Mouse (Mus musculus) telencephalon, adult 2 months (tissue): Measurements from ENCODE around the gene Gpbar1.

Source experiments
- DNase-seq: peaks from one replicate; pipeline ENCODE4 v3.0.0-alpha.2; 2011; ENCODE audit warnings: low read depth, low spot score

Gpbar1 gene

DNA sequence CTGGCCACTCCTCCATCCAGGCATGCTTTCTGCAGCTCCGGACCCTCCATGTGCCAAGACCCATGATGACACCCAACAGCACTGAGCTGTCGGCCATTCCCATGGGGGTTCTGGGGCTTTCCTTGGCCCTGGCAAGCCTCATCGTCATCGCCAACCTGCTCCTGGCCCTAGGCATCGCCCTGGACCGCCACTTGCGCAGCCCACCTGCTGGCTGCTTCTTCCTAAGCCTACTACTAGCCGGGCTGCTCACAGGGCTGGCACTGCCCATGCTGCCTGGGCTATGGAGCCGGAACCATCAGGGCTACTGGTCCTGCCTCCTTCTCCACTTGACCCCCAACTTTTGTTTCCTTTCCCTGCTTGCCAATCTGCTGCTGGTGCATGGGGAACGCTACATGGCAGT is at the start of gene Gpbar1:
Gpbar1 (plus strand) TSS at position 13 of the 400 bp plus-strand sequence.
- DNase-seq = no peak

- no peak for DNase-seq
These were observed 48.4 kb upstream of the Gpbar1 start for GRCm38 (mm10) chr1:74229942-74230341.

GRCm38 (mm10) chr1:74230992-74231391 is 47.4 kb upstream of the Gpbar1 start:
- DNase-seq = no peak

GRCm38 (mm10) chr1:74235938-74236589 is 42.3 kb upstream of the Gpbar1 start, which contains the start of gene Arpc2:
Arpc2 (plus strand) TSS chr1:74236084.
- DNase-seq = peak; percentile 90

- DNase-seq = no peak
These were observed 41.6 kb upstream of the Gpbar1 start for GRCm38 (mm10) chr1:74236590-74237317.

DNA sequence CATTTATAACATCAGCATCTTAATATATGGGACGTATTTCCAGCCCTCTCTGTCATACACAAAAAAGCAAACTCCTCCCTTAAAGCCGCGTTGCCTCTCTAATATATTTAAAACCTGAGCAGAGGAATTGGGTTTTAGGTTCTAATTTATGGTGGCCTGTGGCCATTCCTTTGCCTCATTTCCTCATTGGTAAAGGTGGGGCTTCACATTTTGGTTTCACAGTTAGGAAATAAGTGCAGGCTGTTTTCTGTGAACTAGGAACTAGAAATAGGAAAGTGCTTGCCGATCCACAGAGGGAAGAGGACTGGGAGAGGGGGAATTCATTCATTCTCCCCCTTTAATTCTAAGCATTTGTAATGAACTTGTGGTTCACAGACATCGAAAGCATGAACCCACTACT is 40.7 kb upstream of the Gpbar1 start:
- no peak for DNase-seq

GRCm38 (mm10) chr1:74238136-74238535 is 40.2 kb upstream of the Gpbar1 start:
- DNase-seq = no peak

DNA sequence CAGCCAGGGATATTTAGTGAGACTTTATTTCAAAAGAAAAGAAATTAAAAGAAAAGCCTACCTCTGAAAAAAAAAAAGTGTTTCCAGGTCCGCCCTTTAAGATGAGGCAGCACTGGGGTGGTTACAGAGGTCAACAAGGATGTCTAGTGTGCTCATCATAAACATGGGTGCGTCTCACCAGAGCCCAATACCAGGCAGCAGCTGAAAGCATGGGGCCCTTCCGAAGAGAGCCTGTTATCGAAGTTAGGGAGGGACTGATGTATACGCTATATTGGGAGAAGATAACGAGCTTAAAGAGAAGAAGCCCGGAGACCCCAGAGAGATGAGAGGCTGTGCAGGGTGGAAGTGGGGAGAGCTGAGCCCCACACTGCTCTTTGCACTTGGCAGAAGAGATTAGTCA is 39.2 kb upstream of the Gpbar1 start:
- no peak for DNase-seq

DNA sequence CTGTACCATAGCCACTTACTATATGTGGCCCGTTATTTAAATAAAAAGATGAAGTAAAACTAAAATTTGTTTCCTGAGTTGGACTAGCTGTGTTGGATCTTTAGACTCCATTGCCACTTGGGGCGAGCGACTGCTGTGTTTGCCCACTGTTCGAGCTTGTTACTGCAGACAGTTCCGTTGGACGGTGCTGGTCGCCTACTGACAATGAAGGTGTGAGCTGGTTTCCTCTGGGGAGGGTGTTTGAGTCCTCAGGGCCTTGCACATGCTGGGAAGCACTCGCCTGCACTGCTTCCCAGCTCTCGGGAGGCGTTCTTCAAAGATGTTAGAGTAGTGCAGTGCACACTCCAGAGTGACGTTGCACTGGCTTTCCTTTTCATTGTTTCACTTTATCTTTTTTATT is 38.7 kb upstream of the Gpbar1 start:
- DNase-seq = no peak

GRCm38 (mm10) chr1:74240311-74240710 is 38.0 kb upstream of the Gpbar1 start:
- DNase-seq = peak; percentile 92

- no peak for DNase-seq
These were observed 37.5 kb upstream of the Gpbar1 start for GRCm38 (mm10) chr1:74240832-74241231.

DNA sequence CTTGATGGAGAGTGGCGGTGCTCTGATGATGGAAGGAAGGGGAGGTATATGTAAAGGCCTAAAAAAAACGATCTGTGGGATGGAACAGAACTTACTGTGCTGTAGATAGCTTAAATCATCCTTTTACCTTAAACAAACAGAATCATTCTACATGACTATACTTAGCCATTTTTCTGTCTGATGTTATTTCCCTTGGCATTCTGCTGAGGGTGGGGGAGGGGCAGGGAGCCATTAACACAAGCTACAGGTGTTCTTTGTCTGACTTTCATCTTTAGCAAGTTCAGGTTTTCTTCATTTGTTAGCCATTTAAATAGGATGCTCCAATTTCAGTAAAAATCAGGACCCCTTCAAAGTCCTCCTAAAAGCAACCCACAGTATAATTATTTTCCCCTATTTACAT is 32.8 kb upstream of the Gpbar1 start:
- no peak for DNase-seq

DNA sequence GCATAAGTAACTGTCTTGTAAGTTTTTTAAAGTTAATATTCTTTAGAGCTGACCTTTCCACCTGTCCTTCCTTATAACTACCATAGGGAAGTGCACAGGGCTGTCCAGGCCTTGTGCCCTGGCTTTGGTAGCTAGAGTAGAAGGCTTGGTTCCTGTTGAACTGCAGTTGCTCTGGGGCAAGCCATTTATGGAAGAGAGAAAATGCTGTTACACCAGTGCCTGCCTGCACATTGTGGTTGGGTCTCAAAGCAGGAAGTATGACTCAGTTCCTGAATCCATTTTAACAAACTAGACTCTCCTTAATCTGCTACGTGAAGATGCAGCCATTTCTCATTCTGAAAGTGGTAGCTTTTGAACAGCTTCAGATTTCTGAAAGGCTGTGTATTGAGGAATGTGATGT is 29.6 kb upstream of the Gpbar1 start:
- DNase-seq = no peak

DNA sequence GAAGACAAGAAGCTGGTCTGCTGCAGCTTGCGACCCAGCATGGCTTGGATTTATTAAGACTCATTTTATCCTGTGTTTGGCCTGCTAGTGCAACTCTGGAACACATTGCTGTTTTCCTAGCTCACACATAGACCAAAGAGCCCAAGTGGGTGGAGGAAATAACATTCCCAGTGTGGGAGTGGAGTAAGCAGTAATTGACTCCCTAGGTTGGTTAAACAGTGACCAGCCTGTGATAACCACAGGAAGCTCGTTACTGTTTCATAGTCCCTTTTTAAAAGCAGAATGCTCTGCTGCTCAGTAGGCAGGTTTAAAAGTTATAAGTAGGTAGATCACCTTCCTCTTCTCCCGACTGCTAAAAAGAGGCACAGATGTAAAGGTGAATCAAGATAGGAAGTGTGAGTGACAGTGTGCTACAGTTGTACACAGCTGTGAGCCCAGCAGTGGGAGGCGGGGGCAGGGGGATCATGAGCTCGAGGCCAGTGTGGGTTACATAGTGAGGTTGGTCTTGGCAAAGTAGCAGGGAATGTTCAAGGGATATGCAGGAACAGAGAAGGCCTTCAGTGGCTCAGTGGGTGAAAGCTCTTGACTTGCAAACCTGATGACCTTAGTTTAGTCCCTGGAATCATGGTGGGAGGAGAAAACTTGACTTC is 28.9 kb upstream of the Gpbar1 start:
- no peak for DNase-seq

DNA sequence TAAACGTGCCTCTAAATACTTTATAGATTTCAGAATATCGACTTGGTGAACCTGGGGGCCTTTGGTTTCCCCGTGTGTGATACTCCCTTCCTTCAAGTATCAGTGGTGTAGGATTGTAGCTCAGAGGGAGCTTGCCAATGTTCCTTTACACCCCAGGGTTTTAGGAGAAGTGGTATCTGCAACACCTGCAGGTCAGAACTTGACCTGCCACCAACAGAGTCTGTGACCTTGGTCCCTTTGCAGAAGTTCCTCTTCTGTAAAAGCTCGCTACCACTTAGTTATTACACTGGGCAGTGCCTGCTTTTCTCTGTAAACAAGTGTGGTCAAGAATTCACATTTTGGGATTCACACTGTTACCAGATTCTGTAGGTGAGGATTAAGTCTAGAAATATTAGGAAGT is 28.3 kb upstream of the Gpbar1 start:
- DNase-seq = no peak

GRCm38 (mm10) chr1:74255704-74256345 is 22.5 kb upstream of the Gpbar1 start:
- no peak for DNase-seq

DNA sequence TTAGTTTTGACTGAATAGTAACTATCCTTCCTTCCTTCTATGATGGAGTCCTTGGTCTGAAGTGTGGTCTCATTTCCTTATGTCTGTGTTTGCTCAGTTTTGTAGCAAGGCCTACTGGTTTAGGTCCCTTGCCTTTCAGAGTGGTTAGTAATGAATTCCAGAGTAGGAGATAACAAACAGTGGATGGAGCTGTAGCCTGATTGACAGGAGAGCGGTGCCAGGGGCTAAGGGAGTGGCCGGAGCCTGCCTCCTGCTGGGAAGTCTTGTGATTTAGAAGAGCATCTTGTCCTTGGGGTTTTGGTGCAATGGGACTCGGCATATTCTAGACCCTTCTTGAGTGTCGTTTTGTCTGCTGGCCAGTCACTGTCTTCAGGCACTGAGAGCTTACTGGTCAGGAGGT is 21.6 kb upstream of the Gpbar1 start:
- DNase-seq = no peak

DNA sequence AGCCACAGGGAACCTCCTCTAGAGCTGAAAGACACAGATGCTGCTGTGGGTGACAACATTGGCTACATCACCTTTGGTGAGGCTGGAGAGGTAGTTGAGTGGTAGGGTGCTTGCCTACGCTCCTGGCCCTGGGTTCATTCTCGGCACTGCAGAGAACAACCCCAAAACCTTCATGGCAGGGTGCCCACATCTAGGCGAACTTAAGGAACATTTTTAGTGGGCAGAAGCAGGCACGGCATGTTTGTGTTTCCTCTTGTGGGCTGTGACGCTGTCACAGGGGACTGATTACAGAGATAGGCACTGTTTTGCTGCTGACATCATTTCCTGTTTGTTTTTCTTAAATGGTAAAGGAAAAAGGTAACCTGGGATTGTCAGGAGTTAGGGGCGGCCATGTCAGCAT is 15.8 kb upstream of the Gpbar1 start:
- no peak for DNase-seq

DNA sequence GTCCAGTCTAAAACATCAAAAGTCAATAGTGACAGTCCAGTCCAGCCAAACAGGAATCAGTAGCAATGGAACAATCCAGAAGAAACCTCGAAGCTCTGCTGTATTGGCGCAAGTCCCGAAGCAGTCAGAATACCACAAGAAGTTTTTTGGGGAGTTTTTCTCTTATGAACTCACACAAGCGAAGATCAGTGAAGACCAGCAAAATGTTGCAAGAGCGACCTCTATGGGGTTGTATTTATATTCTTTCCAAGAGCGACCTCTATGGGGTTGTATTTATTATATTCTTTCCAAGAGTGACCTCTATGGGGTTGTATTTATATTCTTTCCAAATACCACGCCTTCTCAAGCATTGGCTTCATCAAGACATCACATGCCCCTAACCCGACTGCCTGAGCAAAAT is 9.6 kb upstream of the Gpbar1 start:
- DNase-seq = no peak

DNA sequence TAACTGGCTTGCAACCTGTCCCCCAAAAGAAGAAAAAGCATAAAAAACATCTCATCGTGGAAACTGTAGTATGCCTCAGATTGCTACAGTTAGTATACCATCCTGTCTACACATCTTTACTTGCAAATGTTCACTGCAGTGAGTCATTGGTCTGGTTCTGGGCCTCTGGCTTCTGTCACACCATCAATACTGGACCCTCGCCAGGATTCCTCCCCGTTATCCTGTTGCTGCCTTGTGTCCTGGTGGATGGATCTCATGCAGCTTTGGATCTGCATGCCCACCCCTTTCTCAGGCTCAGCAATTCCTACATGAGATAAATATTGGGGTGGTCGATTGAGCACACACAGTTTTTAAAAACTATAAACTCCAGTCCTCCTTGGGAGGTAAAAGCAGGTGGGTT is 6.7 kb upstream of the Gpbar1 start:
- DNase-seq = no peak

DNA sequence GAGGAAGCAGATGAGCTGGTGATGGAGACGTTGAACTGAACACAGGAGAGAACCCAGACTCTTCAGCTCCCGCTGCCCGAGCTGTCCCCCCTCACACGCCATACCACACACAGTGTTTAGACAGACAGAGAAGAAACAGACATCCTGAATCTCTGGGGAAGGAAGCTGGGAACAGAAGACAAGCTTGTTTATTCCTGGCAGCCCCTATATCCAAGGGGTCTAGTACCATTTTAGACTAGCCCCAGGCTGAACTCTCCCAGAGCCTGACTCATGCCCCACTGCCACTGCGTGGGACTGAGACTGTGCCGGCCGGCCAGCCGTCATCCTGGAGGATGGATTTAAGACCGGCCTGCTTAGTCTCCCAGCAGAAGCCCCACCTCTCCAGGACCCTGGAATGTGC is 3.3 kb upstream of the Gpbar1 start:
- DNase-seq = no peak

GRCm38 (mm10) chr1:74277041-74277440 is 1.3 kb upstream of the Gpbar1 start:
- DNase-seq = no peak
